Mouse (Mus musculus) MN1 (cell line): ENCODE results near the gene Vmn1r172.
"Not testable (repeated sequence)": the region's sequence is repeated elsewhere in the genome, so short reads cannot be mapped to it uniquely, and the experiment has no call there.

Source experiments
- DNase-seq: peaks from one replicate; pipeline ENCODE4 v3.0.0-alpha.2; 2016; ENCODE audit warnings: low spot score

The Vmn1r172 gene

GRCm38 (mm10) chr7:23658016-23658415 is at the start of gene Vmn1r172:
Gene Vmn1r172, plus strand, starts transcription at chr7:23658316.
- DNase-seq = no peak

- DNase-seq = no peak
Observed at GRCm38 (mm10) chr7:23630422-23630821, 27.7 kb upstream of the Vmn1r172 start, which contains the start of gene Vmn1r171. Gene Vmn1r171, plus strand, starts transcription at chr7:23630722.

- DNase-seq = not testable (repeated sequence)
Observed at GRCm38 (mm10) chr7:23700403-23700802, 42.3 kb downstream of the Vmn1r172 start, which contains the start of gene Vmn1r173. Gene Vmn1r173, plus strand, starts transcription at chr7:23700703.
